Mouse (Mus musculus): Measurements from ENCODE around the gene Camta2.

Camta2 gene

DNA sequence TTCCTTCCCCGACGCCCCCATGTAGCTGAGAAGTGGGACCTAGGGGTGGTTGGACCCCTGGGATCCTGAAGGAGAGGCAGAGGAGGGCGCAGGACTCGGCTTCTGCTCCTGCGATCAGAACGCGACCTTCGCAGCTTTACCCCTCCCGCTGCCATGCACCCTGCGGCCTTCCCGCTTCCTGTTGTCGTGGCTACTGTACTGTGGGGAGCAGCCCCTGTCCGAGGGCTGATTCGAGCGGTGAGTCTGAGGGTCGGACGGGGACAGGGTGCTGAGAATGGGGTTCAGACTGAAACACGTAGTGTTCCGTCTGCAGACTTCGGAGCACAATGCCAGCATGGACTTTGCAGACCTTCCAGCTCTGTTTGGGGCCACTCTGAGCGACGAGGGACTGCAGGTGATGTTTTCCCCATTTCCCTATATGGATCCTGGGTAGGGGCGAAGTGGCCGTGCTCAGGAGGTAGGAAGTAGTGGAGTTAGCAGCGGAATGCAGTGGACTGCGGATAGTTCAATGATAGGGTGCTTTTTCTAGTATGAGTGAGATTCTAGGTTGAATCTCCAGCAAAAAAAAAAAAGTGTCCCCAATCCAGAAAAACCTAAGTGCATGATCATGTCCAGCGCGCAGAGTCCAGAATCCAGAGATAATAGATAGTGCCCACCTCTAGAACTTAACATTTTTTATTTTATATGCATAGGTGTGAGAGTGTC is 40.0 kb downstream of the Camta2 start:
- DNase-seq (ENCODE audit: low spot score), result no peak

DNA sequence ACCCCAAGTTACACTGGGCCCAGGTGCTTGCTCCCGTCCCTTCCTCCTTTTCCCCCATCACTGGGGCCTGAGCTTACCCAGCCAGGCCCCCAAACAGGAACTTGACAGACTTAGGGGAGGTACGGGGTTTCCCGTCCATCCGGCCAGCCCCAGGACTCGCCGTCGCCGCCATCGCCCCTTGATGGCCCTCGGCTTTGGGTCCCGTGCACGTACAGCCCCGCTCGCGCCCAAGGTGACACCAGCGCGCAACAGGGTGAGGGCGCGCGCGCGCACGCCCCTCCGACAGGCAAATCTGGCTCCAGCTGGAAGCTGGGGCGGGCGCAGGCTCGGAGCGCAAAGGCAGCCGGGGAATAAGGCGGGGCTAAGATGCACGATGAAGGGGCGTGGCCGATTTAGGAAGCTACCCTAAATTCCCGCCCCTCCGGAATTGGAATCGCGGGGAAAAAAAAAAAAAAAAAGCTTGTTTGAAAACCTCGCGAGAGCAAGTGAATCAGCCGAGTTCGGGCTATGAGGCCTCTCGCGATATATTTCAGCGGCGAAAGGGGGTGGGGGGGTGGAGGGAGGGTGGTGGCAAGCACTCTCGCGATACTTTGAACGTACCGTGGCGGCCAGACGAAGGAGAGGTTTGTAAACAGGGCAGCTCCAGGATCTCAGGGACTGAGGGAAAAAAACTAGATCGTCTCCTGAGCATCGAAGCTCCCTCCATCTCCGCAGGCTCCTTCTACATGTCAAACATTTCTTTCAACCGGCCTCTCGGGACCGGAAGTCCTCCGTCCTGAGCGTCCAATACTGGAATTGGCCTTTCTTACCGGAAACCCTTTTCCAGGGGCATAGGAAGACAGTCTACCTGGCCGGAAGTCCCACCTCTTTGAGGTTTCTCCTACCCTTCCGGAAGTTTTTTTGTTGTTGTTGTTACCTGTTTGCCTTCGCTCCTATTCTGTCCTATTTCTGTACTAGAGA is 40.9 kb downstream of the Camta2 start, which contains the start of the genes Rnf167 and Slc25a11:
Gene Rnf167 (plus strand): TSS at position 545 of the 960 bp plus-strand sequence.
Gene Slc25a11 (minus strand): TSS at position 789 of the 960 bp plus-strand sequence.
- DNase-seq (ENCODE audit: low spot score), result peak; percentile 97

DNA sequence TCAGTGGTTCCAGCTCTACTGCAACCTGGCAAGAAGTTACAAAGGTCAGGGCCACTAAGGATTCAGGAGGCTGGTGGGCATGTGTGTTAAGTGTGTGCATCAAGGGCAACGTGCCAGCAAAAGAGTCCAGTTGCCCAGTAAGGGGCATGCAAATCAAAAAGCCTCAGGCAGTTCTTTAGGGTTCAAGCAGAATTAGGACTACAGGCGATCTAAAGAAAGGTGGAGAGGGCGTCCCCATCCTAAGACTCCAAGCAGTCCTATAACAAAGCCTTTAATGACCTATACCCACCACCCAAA is 41.7 kb downstream of the Camta2 start:
- no peak for DNase-seq (ENCODE audit: low spot score)

DNA sequence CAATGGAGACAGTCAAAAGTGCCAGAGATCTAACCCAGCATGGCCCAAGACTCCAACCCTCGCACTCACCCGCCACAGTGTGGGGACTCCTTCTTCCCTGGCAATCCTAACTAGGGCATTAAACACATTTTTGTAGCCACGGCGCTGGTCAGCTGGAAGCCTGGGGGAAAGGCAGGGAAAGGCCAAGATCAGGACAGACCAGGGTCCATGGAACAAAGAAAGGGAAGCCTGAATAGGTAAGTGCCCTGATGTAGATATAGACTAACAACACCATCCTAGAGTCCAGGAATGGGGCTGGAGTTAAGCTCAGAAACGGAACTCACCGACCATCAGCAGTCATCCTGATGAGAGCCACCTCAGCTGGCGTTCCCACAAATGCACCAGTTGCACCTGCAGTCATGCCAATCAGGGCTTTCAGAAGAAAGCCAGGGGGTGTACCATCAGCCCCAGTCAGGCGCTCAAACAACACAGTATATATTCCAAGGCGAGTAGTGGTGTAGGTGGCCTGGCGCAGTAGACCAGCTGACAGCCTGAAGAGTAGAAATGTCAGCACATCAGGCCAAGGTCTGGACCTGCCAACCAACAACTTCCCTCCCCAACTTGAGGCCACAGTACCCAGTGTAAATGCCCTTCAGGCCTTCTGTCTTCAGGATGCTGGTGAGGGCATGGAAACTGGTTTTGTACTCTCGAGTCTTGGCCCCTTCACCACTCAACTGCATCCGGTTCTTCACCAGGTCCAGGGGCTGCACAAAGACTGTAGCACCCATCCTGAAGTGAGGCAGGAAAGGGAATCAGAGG is 42.2 kb downstream of the Camta2 start:
- DNase-seq (ENCODE audit: low spot score), result no peak

DNA sequence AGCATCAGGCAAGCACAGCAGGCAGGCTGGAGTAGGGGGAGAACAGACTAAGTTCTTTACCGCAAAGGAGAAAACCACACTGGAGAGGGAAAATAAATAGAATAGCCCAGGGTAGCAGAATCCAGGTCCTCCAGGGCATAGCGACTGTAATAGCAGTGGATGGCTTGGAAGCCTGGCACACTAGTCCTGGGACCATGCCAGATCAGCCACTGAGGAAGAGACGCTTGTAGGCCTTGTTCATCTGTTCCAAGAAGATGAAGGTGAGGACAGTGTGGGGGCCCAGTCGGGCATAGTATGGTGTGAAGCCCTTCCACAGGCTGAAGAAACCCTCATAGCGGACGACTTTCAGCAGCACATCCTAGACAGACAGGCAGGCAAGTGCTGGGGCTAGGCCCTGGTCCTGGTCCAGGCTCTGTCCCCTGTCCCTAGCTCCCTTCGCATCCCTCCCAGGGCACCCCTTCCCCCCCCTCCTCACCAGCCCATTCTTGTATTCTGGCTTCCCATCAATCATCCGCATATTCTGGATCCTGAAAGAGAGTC is 43.3 kb downstream of the Camta2 start:
- no peak for DNase-seq (ENCODE audit: low spot score)

DNA sequence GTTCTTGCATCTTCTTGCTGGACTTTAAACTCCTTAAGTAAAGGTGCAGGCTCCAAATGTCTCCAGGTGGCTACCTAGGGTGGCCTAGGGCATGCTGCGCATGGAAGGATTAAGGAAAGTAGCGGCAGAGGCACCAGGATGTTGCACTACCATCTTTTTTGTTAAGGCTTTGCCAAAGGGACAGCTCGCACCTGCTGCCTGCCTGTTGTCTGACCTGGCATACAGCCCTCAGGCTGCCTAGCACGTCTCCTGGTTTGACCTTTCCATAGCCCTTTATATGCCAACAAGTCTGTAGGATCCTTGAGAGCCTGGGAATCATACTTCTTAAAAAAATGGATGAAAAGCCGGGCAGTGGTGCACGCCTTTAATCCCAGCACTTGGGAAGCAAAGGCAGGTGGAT is 44.9 kb downstream of the Camta2 start:
- no peak for DNase-seq (ENCODE audit: low spot score)

DNA sequence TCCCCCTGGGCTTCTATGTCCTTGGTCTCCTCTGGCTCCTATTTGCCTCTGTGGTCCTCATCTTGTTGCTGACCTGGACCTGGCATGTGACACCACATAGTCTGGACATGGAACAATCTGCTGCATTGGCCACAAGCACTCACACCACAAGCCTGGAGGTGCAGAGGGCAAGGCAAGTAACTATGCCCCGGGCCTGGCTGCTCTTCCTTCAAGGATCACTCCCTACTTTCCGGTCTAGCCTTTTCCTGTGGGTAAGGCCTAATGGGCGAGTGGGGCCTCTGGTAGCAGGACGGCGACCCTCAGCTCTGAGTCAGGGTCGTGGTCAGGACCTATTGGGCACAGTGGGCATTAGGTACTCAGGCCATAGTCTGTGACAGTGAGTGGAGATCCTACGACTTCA is 46.7 kb downstream of the Camta2 start:
- DNase-seq (ENCODE audit: low spot score), result no peak

DNA sequence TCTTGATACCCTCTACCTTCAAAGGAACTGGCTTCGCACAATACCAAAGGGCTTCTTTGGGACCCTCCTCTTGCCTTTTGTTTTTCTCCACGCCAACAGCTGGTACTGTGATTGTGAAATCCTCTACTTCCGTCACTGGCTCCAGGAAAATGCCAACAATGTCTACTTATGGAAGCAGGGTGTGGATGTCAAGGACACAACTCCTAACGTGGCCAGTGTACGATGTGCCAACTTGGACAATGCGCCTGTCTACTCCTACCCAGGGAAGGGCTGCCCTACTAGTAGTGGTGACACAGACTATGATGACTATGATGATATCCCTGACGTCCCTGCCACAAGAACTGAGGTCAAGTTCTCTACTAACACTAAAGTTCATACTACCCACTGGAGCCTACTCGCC is 47.9 kb downstream of the Camta2 start:
- DNase-seq (ENCODE audit: low spot score), result no peak

DNA sequence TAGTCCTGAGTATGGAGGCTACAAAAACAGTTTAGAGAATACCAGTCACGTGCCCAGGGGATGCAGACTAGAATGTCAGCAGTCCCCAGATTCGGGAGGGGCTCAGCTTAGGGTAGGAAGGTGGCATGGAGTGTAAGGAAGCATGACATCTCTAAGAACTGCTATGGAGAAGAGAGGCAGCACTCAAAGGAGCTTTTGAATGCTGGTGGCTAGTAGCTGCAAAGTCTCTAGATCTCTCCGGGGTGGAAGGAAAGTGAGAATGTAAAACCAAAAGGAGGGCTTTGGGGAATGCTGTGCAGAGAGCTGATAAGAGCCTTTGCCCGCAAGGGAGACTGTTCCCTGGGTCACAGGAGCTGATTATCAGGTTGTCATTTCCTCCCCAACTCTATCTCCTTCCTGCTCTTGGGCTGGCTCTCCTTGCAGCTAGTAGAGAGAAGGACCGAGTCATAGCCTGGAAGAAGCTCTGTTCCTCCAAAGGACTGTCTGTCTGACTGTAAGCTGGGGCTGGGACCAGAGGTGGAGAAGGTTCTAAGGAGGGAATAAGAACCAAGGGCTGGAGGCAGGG is 49.1 kb downstream of the Camta2 start, which contains the start of gene Gp1ba:
Gene Gp1ba (plus strand): TSS at position 409 of the 565 bp plus-strand sequence.
- no peak for DNase-seq (ENCODE audit: low spot score)

DNA sequence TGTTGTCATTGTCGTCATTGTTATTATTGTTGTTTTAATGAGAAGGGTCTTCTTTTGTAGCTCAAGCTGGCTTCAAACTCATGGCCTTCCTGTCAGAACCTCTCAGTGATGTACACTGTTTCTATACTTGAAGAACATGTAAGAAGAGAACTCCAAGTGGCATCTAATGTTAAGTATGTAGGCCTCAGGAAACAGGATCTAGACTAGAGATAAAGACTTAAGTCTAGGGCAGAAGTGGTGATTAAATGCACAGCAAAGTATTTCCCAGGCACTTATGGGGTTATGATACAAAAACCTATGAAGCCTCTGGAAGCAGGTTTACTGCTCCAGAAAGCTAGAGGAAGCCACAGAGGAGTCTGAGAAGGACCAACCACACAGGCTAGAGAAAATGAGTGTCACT is 49.6 kb downstream of the Camta2 start:
- no peak for DNase-seq (ENCODE audit: low spot score)

DNA sequence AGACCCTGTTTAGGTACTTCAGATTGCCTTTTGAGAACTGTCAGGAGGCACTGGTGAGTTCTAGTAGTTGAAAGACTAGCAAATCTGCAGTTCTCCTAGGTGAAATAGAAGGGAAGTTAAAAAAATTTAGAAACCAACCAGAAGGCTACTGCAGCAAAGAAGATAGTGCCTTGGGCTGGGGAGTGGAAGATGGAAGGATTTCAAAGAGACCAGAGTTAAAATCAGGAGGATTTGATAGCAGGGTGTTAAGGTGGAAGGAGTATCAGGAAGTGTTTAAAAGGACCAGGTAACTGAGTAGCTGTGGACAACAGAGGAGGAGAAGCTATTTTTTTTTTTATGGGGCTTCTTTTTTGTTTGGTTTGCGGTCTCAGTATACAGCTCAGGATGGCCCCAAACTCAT is 50.1 kb downstream of the Camta2 start:
- no peak for DNase-seq (ENCODE audit: low spot score)

DNA sequence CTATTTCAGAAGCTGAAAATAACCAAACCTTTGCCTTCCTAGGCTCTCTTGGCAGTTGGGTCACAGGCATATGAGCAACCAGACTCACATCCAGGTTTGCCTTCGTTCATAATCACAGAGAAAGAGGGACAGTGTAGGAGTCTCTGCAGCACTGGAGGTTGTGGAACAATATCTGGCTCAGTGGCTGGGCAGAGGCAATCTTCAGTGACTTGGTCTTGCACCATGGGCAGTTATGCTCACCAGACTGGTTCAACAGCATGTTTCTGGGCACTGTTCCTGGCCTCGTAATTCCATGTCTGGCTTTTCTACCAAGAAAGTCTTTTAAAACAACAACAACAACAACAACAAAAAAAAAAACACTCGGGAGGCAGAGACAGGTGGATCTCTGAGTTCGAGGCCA is 52.3 kb downstream of the Camta2 start:
- DNase-seq (ENCODE audit: low spot score), result no peak

DNA sequence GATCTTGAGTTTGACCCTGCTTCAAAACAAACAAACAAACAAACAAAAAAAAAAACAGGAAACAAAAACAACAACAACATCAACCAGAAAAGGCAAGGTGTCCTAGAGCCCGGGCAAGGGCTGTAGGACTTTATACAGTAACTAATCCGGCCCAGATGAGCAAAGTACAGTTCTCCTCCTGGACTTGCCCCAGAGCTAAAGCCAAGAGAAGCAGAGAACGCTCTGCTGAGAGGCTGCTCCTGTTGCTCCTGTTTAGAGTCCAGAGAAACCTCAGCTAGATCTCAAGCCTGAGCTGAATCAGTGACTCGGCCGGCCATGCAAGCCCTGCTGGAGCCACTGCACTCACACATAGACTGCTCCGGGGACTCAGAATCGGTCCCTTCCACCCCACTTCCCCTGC is 57.8 kb downstream of the Camta2 start:
- DNase-seq (ENCODE audit: low spot score), result no peak

DNA sequence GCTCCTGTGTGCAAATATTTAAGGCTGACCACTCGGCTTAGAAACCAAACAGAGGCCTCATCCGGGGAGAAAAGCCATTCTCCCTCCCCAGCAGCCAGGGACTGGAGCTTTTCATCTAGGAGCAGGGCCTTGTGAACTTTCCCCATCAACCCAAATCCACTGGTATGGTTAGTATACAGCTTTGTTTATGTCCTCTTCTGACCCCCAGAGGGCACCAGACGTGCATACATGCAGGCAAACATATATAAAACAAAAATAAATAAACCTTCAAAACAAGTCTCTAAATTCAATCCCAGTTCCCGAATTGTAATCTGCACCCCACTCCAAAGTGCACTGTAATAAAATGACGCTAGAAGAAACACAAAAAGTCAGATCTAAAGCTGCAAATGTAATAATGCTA is 58.3 kb downstream of the Camta2 start:
- DNase-seq (ENCODE audit: low spot score), result no peak

DNA sequence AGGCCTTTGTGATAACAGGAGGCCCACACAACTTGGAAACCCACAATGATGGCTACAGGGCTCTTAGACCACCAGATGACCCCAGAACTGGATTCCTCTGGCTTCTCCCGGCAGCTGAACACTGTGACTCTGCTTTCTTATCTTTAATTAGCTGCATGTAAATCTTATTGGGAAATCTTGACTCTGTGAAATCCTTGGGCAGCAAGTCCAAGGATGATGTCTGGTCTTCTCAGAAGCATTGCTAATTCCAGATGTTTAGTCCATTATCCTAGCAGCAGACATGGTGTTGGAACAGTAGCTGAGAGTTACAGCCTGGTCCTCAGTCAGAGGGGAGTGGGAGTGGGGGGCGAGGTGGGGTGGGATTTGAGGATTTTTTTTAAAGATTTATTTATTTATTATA is 59.5 kb downstream of the Camta2 start:
- DNase-seq (ENCODE audit: low spot score), result no peak

DNA sequence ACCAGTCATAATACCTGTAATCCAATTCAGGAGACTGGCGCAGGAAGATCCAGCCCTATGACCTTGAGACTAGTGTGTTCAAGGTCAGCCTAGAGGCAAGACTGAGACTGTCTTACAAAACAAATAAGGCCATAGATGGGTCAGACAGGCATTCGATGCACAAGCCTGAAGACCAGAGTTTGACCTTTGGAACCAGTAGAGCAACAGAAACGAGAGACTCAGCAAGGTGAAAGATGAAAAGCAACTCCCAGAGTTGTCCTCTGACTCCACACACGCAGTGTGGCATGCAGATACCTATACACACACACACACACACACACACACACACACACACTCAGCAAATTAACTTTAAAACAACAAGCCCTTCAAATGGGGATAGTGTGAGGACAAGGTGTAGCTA is 61.0 kb downstream of the Camta2 start:
- DNase-seq (ENCODE audit: low spot score), result no peak

DNA sequence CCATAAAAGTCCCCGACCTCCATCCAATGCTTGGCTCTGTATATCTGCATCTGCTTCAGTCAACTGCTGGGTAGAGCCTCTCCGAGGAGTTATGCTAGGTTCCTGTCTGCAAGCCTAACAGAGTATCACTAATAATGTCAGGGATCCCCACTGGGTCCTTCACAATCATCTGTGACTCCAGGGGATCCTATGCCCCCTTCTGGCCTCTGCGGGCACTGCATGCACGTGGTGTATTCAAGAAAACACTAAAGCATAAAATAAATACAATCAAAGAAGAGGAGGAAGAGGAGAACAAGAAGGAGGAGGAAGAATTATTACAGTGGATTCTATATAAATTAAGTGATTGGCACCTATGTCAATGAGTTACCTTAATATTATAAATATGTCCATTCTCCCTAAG is 62.4 kb downstream of the Camta2 start:
- no peak for DNase-seq (ENCODE audit: low spot score)

DNA sequence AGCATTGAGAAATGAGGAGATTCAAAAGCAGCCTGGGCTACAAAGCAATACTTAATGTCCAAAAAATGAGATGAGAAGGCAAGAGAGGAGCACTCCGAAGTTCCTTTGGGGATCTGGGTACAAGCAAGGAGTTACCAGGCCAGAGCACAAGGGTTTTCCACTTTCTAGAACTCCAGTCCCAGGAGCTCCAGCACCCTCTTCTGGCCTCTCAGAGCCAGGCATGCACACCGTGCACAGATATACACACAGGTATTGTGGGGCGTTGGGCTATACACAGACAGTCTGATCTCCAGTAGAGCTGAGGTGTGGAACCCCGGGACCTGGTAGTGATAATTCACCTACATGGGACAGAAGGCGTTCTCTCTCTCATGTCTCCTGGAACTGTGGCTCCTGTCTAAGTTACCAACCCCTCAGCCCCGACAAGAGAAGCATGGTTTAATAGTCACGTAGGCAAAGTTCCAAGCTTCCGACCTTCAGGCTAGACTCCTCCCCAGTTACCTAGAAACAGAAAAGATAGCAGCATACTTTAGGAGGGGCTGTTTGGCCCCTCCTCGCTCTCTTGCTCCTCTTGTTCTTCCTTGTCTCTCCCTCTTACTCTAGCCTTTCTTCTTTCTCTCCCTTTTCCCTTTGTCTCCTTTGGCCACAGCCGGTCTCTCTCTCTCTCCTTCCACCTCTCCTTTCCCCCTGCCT is 64.7 kb downstream of the Camta2 start:
- DNase-seq (ENCODE audit: low spot score), result no peak

DNA sequence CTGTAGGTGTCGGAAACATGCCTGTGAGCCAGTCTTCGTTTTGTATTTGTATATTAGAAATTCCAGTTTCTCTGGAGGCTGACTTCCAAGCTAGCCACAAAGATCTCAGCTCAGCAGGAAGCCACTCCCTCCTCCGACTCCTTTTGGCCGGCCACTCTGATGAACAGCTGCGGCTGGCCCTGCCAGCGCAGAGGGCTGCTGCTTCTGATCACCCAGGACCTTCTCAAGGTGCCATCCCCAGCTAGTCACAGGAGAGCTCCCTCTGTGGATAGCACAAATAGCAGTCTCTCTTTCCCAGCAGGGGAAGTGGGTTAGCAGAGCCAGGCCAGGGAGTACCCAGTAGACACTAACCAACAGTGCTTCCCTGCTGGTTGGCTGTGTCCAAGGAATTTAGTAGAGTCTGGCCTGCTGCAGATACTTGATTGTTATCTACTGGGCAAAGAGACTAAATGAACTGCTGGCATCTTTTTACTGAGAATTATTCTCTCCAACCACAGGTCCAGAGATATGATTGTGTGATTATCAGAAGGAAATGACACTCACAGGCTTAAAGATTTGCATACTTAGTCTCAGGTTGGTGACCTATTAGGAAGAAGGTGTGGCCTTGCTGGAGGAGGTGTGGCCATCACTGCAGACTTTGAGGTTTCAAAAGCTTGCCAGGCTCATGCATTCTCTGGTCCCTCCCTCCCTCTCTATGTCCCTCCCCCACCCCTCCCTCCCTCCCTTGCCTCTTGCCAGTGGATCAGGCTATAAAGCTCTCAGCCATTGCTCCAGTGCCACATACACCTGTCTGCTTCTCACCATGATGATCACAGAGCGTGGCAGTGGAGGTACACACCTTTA is 65.7 kb downstream of the Camta2 start:
- DNase-seq (ENCODE audit: low spot score), result no peak

Measured in layer of hippocampus, adult 11-12 months (tissue).